Mouse (Mus musculus) stomach, adult 2 months (tissue): ENCODE measurements around the gene Gphb5. TPM values are rescaled to one million over a fixed set of nuclear protein-coding genes. Genes with fewer than 3 reads are reported as not detected.

Experiments
- polyA plus RNA-seq: library from polyadenylated mRNA; depleted of rRNA; stranded (reverse); fragments of >200 nt; gene quantifications from 2 replicates; pipeline ENCODE4 v1.2.3, GENCODE M21; 2012; rRNA removed

Gphb5 gene
- polyA plus RNA-seq, result not detected in 2 replicates

DNA sequence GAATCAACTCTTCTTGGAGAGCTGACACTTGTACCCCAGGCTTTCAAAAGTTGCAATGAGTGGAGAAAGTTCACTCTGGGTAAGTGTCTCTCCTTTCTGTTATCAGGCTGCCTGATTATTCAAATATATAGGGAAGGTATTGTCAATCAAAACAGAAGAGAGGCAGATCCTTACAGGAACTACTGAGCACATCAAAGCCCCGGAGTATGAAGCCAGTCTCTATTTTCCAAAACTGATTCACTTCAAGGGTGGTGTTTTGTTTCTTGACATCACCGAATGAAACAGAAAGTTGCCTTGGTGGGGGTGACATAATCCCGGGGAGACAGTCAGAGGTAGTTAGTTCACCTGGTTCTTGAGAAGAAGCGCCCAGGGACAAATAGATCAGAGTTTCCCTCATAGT, at the start of gene Gphb5:
Gene Gphb5, minus strand, starts transcription at position 101 of the 400 bp plus-strand sequence.

Other genes with a start within 250 kb of the Gphb5 start
- not detected in 2 replicates for gene Kcnh5, start 239.4 kb downstream of the Gphb5 start, polyA plus RNA-seq
- 15.7 and 16.6 TPM in 2 replicates for gene Rhoj, start 108.5 kb downstream of the Gphb5 start, polyA plus RNA-seq
- gene Ppp2r5e, start 179.5 kb upstream of the Gphb5 start, polyA plus RNA-seq, result 8.5 and 13.5 TPM in 2 replicates